Mouse (Mus musculus) ES-E14 (cell line): ENCODE measurements around the gene Gm42421. TPM values are rescaled to one million over a fixed set of nuclear protein-coding genes. Genes with fewer than 3 reads are reported as not detected.

ENCODE experiments used
- DNase-seq: peaks from one replicate; pipeline ENCODE4 v3.0.0-alpha.2; 2013; ENCODE audit warnings: low read depth, low spot score
- H3K27ac ChIP-seq: 2 replicates; pipeline ENCODE4 v1.5.1; 2012; ENCODE audit warnings: low read depth, mild to moderate bottlenecking, low read length, moderate library complexity, mixed read lengths; ENCODE audit not compliant: poor library complexity, insufficient read depth, severe bottlenecking
- H3K36me3 ChIP-seq: 2 replicates; pipeline ENCODE4 v1.6.1; 2012; ENCODE audit warnings: mild to moderate bottlenecking, low read length, moderate library complexity, mixed read lengths; ENCODE audit not compliant: control insufficient read depth, poor library complexity, insufficient read depth, severe bottlenecking
- H3K4me1 ChIP-seq, 2 experiments: fragments of 150-350 bp in 1 of 2; sonication (generic) in 1 of 2; 2 replicates each; pipeline ENCODE4 v1.6.1; 2012; ENCODE audit warnings: low read length in 2 of 2, mild to moderate bottlenecking in 1 of 2, mixed read lengths in 1 of 2; ENCODE audit not compliant: control insufficient read depth in 2 of 2, insufficient read depth in 2 of 2, poor library complexity in 1 of 2
- H3K4me3 ChIP-seq, 2 experiments: fragments of 150-350 bp in 1 of 2; sonication (generic) in 1 of 2; 2 replicates each; pipeline ENCODE4 v1.5.1; 2012; ENCODE audit warnings: low read length in 2 of 2, low read depth in 1 of 2, mild to moderate bottlenecking in 1 of 2, mixed read lengths in 1 of 2; ENCODE audit not compliant: insufficient read depth in 1 of 2, poor library complexity in 1 of 2, severe bottlenecking in 1 of 2
- H3K9ac ChIP-seq: 2 replicates; pipeline ENCODE4 v1.6.1; 2012; ENCODE audit warnings: low read depth, mild to moderate bottlenecking, low read length, mixed read lengths; ENCODE audit not compliant: poor library complexity, insufficient read depth, severe bottlenecking
- H3K9me3 ChIP-seq: fragments of 150-350 bp; sonication (generic); 2 replicates; pipeline ENCODE4 v1.6.1; 2012; ENCODE audit warnings: low read depth, mild to moderate bottlenecking, low read length; ENCODE audit not compliant: control insufficient read depth, insufficient read depth
- CHD2 ChIP-seq: IDR thresholded peaks from 2 replicates; pipeline ENCODE4 v1.6.1; 2014; ENCODE audit warnings: mild to moderate bottlenecking, low read depth, low read length, inconsistent platforms
- HCFC1 ChIP-seq: IDR thresholded peaks from 2 replicates; pipeline ENCODE4 v1.6.1; 2012; ENCODE audit warnings: low read length, inconsistent platforms, borderline replicate concordance; ENCODE audit not compliant: insufficient read depth
- MAFK ChIP-seq: IDR thresholded peaks from 2 replicates; pipeline ENCODE4 v1.6.1; 2014; ENCODE audit warnings: mild to moderate bottlenecking, low read depth, low read length, inconsistent platforms; ENCODE audit not compliant: insufficient read depth
- ZC3H11A ChIP-seq: IDR thresholded peaks from 2 replicates; pipeline ENCODE4 v1.6.1; 2012; ENCODE audit warnings: low read depth, mild to moderate bottlenecking, inconsistent platforms, low read length, borderline replicate concordance
- ZNF384 ChIP-seq: IDR thresholded peaks from 2 replicates; pipeline ENCODE4 v1.6.1; 2012; ENCODE audit warnings: low read depth, low read length, inconsistent platforms
- in situ Hi-C, 2 experiments: fragments of 600-800 bp; cut with MboI; formaldehyde crosslinking; loops; one replicate each; pipeline ENCODE4 v1.15.1; 2025; ENCODE audit warnings: low sequenced_read_pairs in 2 of 2, inconsistent platforms in 1 of 2; ENCODE audit not compliant: unreplicated experiment in 2 of 2
- total RNA-seq: library from RNA; depleted of rRNA; stranded (reverse); fragments of 300-350 nt; gene quantifications from 2 replicates; pipeline ENCODE4 v1.2.3, GENCODE M21; 2012

The Gm42421 gene
- total RNA-seq, 1 experiment = 0.71 TPM

GRCm38 (mm10) chr5:143950016-143950415 is 22.0 kb downstream of the Gm42421 start:
- no peak overlapping the region for H3K9ac ChIP-seq
- H3K27ac ChIP-seq = no peak overlapping the region
- TF ChIP-seq MAFK (no peak), ZC3H11A (no peak), ZNF384 (no peak), CHD2 (no peak), HCFC1 (no peak)
- DNase-seq = no peak
- no peaks in the 10 kb centered on the region for H3K36me3 ChIP-seq
- H3K9me3 ChIP-seq = no peaks in the 10 kb centered on the region
- no peak overlapping the region for H3K4me3 ChIP-seq
- in situ Hi-C loops = no loop called here
- 0 out of 4 replicates have a peak, but pooled peaks cover 0 to 2% of the 10 kb centered on the region in 2 experiments for H3K4me1 ChIP-seq

- DNase-seq = no peak
- Histone ChIP-seq H3K36me3 (no peaks in the 10 kb centered on the region), H3K9me3 (no peaks in the 10 kb centered on the region), H3K27ac (no peak overlapping the region), H3K4me3 (no peak overlapping the region), H3K9ac (no peak overlapping the region), H3K4me1 (no peaks in the 10 kb centered on the region)
- TF ChIP-seq ZNF384 (no peak), HCFC1 (no peak), MAFK (no peak), CHD2 (no peak), ZC3H11A (no peak)
- in situ Hi-C loops = no loop called here
Measured at GRCm38 (mm10) chr5:143957101-143957500, 29.1 kb downstream of the Gm42421 start.

- TF ChIP-seq CHD2 (no peak), ZC3H11A (no peak), HCFC1 (no peak), ZNF384 (no peak), MAFK (no peak)
- H3K9ac ChIP-seq = no peak overlapping the region
- no peaks in the 10 kb centered on the region for H3K4me1 ChIP-seq
- H3K4me3 ChIP-seq = no peak overlapping the region
- H3K27ac ChIP-seq = no peak overlapping the region
- H3K9me3 ChIP-seq = no peaks in the 10 kb centered on the region
- H3K36me3 ChIP-seq = no peaks in the 10 kb centered on the region
- in situ Hi-C loops = no loop called here
- DNase-seq = no peak
Measured at GRCm38 (mm10) chr5:143959551-143959950, 31.6 kb downstream of the Gm42421 start.

GRCm38 (mm10) chr5:143961176-143961575 is 33.2 kb downstream of the Gm42421 start:
- H3K4me3 ChIP-seq = no peak overlapping the region
- no peak for TF ChIP-seq CHD2
- TF ChIP-seq ZNF384 = no peak
- TF ChIP-seq ZC3H11A = no peak
- no peak for TF ChIP-seq HCFC1
- TF ChIP-seq MAFK = no peak
- no peak overlapping the region for H3K9ac ChIP-seq
- no peaks in the 10 kb centered on the region for H3K4me1 ChIP-seq
- no peak for DNase-seq
- in situ Hi-C loops = no loop called here
- H3K9me3 ChIP-seq = no peaks in the 10 kb centered on the region
- no peaks in the 10 kb centered on the region for H3K36me3 ChIP-seq
- H3K27ac ChIP-seq = no peak overlapping the region
